Mouse (Mus musculus) liver, adult 2 months (tissue): ENCODE measurements around the gene Atn1.

Experiments used
- CTCF ChIP-seq: fragments of 200-500 bp; IDR thresholded peaks from 2 replicates; pipeline ENCODE4 v1.5.1; 2011; ENCODE audit warnings: low read depth, low read length, control low read depth
- POLR2A ChIP-seq: fragments of 200-500 bp; IDR thresholded peaks from 2 replicates; pipeline ENCODE4 v1.6.1; 2011; ENCODE audit warnings: low read length, control low read depth; ENCODE audit not compliant: insufficient read depth; ENCODE audit errors: extremely low read depth

- TF ChIP-seq CTCF (no peak), POLR2A (no peak)
Measured at GRCm38 (mm10) chr6:124790121-124790520, 33.8 kb upstream of the Atn1 start.
